Mouse (Mus musculus) liver, adult (tissue): ENCODE data around the gene Fxyd6.

Experiments
- GATA4 ChIP-seq: IDR thresholded peaks from 2 replicates; pipeline ENCODE4 v1.6.1; 2014; ENCODE audit warnings: mild to moderate bottlenecking, low read length; ENCODE audit not compliant: insufficient replicate concordance

Fxyd6 gene

GRCm38 (mm10) chr9:45370117-45370561, at the start of gene Fxyd6:
Fxyd6 (plus strand) TSS chr9:45370185.
- no peak for TF ChIP-seq GATA4

- TF ChIP-seq GATA4, result no peak
Observed at GRCm38 (mm10) chr9:45321465-45321864, 48.5 kb upstream of the Fxyd6 start.

DNA sequence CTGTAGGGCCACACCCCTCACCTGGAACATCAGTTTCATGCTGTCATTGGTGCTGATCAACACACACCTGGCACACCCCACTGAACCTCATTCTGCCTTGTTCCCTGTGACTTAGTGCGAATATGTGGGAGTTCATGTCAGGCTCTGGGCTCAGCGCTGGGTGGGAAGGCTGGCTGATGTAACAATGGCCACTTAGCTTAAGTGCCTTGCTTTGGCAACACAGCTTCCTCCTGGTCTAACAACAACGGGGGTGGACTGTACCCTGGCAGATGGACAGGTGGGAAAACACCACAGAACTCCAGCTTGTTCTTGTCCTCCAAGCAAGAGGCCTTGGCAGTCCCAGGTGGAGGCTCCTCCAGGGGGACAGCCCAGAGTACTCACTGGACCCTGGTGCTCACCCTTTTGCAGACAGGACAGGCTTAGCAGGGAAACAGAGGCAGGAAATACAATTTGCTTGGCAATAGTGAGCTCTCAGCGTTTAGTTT, 48.0 kb upstream of the Fxyd6 start:
- no peak for TF ChIP-seq GATA4

GRCm38 (mm10) chr9:45326390-45326789, 43.6 kb upstream of the Fxyd6 start:
- TF ChIP-seq GATA4, result no peak

DNA sequence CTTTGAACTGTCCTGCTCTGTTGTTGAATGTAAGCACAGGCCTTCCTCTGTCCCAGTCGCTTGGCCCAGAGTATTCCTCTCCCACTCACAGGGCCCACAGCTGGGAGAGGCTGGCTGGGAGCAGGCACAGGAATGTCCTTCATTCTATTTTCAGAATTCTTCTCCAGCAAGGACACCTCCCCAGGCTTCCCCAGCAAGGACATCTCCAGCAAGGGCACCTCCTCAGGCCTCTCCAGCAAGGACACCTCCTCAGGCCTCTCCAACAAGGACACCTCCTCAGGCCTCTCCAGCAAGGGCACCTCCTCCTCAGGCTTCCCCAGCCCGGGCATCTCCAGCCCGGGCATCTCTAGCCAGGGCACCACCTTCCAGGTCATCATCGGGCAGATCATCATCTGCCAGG, 41.7 kb upstream of the Fxyd6 start:
- TF ChIP-seq GATA4, result no peak

DNA sequence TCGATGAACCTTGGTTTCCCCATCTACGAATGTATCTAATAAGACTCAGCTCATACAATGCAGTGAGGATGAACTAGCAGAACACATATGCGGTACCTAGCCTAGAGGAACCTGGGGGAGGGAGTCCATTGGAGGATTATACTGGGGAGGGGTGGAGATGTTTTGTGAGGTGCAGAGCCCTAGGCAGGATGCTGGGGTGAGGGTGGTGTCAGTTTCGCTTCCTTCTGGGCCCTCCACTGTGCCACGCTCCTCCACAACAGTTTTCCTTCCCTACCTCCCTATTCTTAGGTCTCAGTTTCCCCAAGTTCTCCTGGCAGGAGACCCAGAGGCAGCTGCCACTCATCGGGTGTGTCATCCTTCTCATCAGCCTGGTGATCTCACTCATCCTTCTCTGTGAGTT, 40.4 kb upstream of the Fxyd6 start:
- no peak for TF ChIP-seq GATA4

GRCm38 (mm10) chr9:45337406-45337805, 32.6 kb upstream of the Fxyd6 start:
- no peak for TF ChIP-seq GATA4

- no peak for TF ChIP-seq GATA4
Observed at GRCm38 (mm10) chr9:45343066-45343465, 26.9 kb upstream of the Fxyd6 start.

DNA sequence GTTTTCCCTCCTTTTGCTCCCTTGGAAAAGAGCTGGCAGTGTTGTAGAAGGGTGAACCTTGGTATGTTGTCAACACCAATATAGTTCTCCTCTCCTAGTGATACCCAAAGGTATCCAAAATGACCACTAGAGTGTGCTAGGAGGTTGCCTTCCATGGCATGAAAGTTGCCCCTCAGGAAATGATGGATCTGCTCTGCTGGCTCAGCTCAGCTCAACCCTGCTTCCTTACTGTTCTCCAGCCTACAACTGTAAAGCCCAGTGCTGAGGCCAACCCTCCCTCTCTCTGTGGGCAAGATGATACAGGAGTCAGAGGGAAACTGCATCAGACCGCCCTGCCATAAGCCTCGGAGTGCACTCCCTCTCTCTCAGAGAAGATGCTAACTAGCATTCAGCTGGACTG, 24.5 kb upstream of the Fxyd6 start:
- TF ChIP-seq GATA4, result no peak

GRCm38 (mm10) chr9:45346276-45346675, 23.7 kb upstream of the Fxyd6 start:
- no peak for TF ChIP-seq GATA4

DNA sequence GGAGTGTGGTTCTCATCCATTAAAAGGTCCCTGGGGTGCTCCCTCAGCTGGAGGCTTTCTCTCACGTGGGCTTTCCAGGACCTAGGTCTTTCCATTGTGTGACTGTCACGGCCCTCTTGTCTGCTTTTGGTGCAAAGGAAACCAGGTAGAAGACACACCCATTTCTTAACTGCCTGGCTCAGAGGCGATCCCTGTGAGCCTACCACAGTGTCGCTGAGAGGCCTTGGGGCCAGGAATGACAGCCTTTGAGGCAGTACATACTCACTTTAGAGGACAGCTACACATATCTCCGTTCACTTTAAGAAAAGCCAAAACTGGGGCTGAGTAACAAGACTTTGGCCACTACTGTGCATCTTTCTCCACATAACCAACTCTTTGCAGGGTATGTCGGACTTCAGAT, 21.4 kb upstream of the Fxyd6 start:
- no peak for TF ChIP-seq GATA4

- TF ChIP-seq GATA4, result no peak
Observed at GRCm38 (mm10) chr9:45349181-45349580, 20.8 kb upstream of the Fxyd6 start.

GRCm38 (mm10) chr9:45349851-45350250, 20.1 kb upstream of the Fxyd6 start:
- TF ChIP-seq GATA4, result no peak

DNA sequence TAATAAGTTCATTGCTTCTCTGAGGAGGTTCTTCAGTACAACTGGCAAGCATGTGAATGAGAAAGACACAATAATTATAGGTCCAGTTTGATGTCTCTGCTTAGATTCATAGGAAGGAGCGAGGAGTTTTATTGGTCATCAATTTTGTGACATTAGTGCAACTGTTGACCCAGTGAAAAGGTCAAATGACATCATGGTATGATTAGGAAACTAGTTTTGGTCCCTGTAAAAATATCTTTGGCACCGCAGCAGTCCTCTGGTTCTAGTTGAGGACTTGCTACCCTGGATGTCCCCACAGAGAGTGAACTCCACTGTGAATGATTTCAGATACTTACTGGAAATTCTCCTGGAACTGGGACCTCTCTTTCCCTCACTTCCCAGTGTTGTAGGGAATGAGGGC, 14.8 kb upstream of the Fxyd6 start:
- no peak for TF ChIP-seq GATA4

GRCm38 (mm10) chr9:45358356-45358755, 11.6 kb upstream of the Fxyd6 start:
- no peak for TF ChIP-seq GATA4

DNA sequence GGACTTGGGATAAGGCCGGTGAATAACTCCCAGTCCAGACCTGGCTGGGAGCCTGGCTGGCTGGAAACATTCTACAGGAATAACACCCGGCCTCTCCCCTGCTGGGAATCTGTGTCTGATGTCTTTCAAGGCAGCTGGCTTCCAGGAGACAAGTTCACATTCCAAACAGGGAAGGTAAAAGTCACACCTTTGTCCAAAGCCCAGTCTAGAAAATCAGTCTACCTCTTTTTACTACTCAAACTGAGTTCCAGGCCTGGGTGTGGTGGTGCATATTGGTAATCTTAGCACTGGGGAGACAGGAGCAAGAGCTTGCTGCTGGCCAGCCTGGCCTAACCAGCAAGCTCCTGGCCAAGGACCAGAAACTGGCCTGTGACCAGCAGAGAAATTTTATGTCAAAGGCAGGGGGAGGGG, 7.9 kb upstream of the Fxyd6 start:
- TF ChIP-seq GATA4, result no peak

DNA sequence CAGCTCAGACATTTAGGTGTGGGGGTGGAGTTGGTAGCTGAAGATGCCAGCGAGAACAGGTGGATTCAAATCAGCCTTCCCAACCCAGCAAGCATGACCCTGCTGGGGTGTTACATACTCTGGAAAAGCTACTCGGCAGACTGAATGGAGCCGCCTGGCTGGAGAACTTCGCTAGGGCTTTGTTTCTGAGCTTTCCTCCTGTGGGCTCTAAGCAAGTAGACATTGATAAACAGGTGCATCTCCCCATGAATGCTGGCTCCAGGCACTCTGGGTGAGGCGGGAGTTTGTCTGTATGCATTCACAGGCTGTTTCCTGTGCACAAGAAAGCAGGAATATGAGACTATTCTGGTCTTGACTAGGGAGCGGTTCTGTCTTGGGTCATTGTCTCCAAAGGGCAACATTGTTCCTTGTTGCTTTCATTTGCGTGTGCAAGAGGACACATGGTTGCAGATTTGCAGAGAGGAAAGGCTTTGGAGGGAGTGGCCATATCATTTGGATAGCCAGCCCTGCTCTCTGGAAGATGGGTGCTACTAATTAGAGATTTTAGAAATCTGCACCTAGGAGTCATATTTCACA, 6.3 kb upstream of the Fxyd6 start:
- no peak for TF ChIP-seq GATA4
